Mouse (Mus musculus): ENCODE results near the gene Hebp1. TPM values are rescaled to one million over a fixed set of nuclear protein-coding genes. Genes with fewer than 3 reads are reported as not detected.

Gene Hebp1
- polyA plus RNA-seq, 1 experiment from 2014 or later, result 3.0 TPM

DNA sequence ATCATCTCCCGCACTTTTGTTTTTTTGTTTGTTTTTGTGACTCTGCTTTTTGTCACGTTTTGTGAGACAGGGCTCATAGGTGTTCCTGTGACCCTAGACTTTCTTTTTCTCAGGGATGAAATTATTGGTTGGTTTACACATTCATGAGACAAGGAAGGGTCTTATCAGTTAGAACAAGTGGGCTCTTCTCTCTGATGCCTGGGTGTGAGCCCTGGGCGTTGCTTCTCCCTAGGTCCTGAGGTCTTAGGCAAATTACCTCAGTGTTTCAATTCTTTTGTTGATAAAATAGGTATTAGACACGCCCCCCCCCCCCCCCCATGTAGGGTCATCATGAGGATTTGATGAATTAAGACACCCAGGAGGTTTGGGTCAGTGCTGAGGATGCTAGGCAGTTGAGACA lies 7.0 kb upstream of the Hebp1 start:
- ATAC-seq (ENCODE audit: insufficient read depth, low FRiP score, low TSS enrichment) (no peak), DNase-seq (ENCODE audit: low spot score) (no peak)
- no peaks in the 10 kb centered on the region; the same call in 1 of the 2 replicates for H3K4me1 ChIP-seq (ENCODE audit: control insufficient read depth, insufficient read depth, low read length)
- WGBS, result 66% methylated on average over 4 of the region's 4 CpGs
- no peaks in the 10 kb centered on the region for H3K9me3 ChIP-seq (ENCODE audit: control insufficient read depth, low read length)
- H3K27me3 ChIP-seq (ENCODE audit: control insufficient read depth, insufficient read depth, low read length), result no peaks in the 10 kb centered on the region
- no peaks in the 10 kb centered on the region for H3K36me3 ChIP-seq (ENCODE audit: control insufficient read depth, insufficient read depth, low read length)
- no peak overlapping the region for H3K4me2 ChIP-seq (ENCODE audit: low read depth)
- H3K4me3 ChIP-seq (ENCODE audit: low read depth, low read length), result no peak overlapping the region
- H3K27ac ChIP-seq (ENCODE audit: low read depth, low read length), result no peak overlapping the region
- H3K9ac ChIP-seq (ENCODE audit: low read length), result no peak overlapping the region

DNA sequence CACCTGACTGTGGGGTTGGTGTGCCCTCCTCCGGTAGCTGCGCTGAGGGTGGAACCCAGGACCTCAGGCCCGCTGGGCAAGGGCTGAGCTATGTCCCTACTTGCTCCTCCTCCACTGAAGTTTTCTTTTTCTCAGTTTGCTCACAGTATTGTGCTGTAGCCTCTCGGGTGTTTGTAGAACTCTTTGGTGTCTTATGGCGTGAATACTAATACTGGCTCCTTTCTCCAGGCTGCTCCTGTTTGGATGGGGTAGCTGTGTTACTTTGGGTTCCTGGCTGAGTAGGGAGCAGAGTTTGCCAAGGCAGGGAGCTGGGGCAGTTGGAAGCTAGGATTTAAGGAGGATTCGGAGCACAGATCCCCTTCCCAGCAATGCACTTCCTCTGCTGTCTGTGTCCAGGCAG lies 5.9 kb upstream of the Hebp1 start:
- no peaks in the 10 kb centered on the region for H3K36me3 ChIP-seq (ENCODE audit: control insufficient read depth, insufficient read depth, low read length)
- ATAC-seq (ENCODE audit: insufficient read depth, low FRiP score, low TSS enrichment) (no peak), DNase-seq (ENCODE audit: low spot score) (no peak)
- H3K4me2 ChIP-seq (ENCODE audit: low read depth), result no peak overlapping the region
- H3K4me3 ChIP-seq (ENCODE audit: low read depth, low read length), result no peak overlapping the region
- H3K9me3 ChIP-seq (ENCODE audit: control insufficient read depth, low read length), result no peaks in the 10 kb centered on the region
- no peak overlapping the region for H3K27ac ChIP-seq (ENCODE audit: low read depth, low read length)
- 68% methylated on average over 6 of the region's 6 CpGs for WGBS
- no peaks in the 10 kb centered on the region; the same call in 1 of the 2 replicates for H3K4me1 ChIP-seq (ENCODE audit: control insufficient read depth, insufficient read depth, low read length)
- H3K9ac ChIP-seq (ENCODE audit: low read length), result no peak overlapping the region
- no peaks in the 10 kb centered on the region for H3K27me3 ChIP-seq (ENCODE audit: control insufficient read depth, insufficient read depth, low read length)

DNA sequence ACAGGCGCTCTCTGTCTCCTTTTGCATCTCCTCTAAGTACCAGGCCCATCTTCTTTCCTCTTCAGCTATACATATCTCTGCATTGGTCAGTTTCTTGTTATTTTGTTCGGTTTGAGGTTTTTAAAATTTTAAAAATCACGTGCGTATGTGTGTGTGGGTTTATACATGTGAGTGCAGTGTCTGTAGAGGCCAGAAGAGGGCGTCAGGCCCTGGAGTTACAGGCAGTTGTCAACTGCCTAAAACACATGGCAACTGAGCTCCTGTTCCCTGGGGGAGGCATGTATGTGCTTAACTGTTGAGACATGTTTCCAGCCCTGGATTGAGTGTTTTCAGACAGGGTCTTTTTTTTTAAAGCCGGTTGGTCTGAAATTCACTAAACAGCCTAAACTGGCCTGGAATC lies 4.8 kb upstream of the Hebp1 start:
- Histone ChIP-seq H3K27me3 (ENCODE audit: control insufficient read depth, insufficient read depth, low read length) (no peaks in the 10 kb centered on the region), H3K4me3 (ENCODE audit: low read depth, low read length) (no peak overlapping the region), H3K4me1 (ENCODE audit: control insufficient read depth, insufficient read depth, low read length) (peaks cover 3% of the 10 kb centered on the region; the same call in 1 of the 2 replicates), H3K9ac (ENCODE audit: low read length) (no peak overlapping the region), H3K36me3 (ENCODE audit: control insufficient read depth, insufficient read depth, low read length) (no peaks in the 10 kb centered on the region), H3K27ac (ENCODE audit: low read depth, low read length) (no peak overlapping the region), H3K9me3 (ENCODE audit: control insufficient read depth, low read length) (no peaks in the 10 kb centered on the region), H3K4me2 (ENCODE audit: low read depth) (no peak overlapping the region)
- WGBS, result 92% methylated on average over 6 of the region's 6 CpGs
- DNase-seq (ENCODE audit: low spot score) (no peak), ATAC-seq (ENCODE audit: insufficient read depth, low FRiP score, low TSS enrichment) (no peak)

DNA sequence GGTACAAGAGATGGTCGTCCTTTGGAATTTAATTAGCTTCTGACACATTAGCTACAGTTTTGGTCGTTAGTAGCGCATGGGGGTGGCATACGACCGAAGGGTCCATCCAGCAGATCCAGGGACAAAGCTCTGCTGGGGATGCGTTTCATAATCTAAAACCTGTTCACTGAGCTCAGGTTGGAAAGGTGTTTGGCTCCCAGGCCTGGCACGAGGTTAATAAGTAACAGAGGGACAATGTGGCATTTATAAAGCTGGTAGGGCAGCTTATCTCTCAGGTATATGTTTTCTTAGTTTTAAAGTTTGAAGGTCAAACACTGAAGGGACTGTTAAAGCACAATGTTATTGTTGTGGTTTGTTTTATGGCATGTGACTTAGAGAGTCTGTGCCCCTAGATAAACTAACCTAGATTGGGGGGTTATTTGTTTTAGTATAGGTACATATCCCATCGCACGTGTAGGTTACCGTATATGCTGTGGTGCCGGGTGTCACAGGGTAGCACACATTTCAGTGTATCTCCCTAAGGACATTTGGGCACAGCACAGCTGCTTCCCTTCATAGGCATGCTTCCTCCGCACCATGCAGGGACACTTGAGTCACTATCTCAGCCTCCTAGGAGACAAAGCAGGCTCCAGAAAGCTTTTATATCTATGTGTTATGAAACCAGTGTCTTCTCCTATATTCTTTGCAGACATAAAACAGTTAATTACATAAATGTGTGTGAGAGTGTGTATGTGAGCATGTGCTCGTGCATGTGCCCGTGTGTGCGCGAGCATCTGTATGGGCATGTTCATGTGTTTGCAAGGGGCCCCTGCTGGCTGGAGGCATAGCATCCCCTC lies 2.5 kb upstream of the Hebp1 start:
- Histone ChIP-seq H3K4me1 (ENCODE audit: control insufficient read depth, insufficient read depth, low read length) (peaks cover 6% of the 10 kb centered on the region; the same call in 1 of the 2 replicates), H3K4me2 (ENCODE audit: low read depth) (no peak overlapping the region), H3K4me3 (ENCODE audit: low read depth, low read length) (no peak overlapping the region), H3K9me3 (ENCODE audit: control insufficient read depth, low read length) (no peaks in the 10 kb centered on the region), H3K27ac (ENCODE audit: low read depth, low read length) (no peak overlapping the region), H3K9ac (ENCODE audit: low read length) (no peak overlapping the region), H3K27me3 (ENCODE audit: control insufficient read depth, insufficient read depth, low read length) (no peaks in the 10 kb centered on the region), H3K36me3 (ENCODE audit: control insufficient read depth, insufficient read depth, low read length) (no peaks in the 10 kb centered on the region)
- WGBS, result 88% methylated on average over 16 of the region's 16 CpGs
- DNase-seq (ENCODE audit: low spot score) (no peak), ATAC-seq (ENCODE audit: insufficient read depth, low FRiP score, low TSS enrichment) (no peak)

DNA sequence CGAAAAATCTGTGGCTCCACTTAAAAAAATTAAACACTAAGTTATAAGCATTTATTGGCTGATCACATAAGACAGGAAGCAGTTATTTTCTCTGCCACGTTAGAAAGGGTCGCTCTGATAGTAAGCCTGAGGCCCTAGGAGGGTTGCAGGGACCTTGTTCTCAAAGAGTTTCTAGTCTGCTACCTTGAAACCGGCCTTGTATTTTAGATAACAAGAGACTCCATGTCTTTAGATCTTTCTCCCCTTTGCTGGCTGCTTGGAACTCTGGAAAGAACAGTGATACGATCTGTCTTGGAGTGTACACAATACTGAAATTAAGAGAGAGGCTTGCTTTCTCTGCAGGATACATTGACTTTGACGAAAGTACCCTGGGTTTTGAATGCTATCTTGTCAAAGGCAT lies 904 bp upstream of the Hebp1 start:
- Histone ChIP-seq H3K36me3 (ENCODE audit: control insufficient read depth, insufficient read depth, low read length) (no peaks in the 10 kb centered on the region), H3K27ac (ENCODE audit: low read depth, low read length) (no peak overlapping the region), H3K4me2 (ENCODE audit: low read depth) (peak overlapping the region; percentile 81), H3K4me1 (ENCODE audit: control insufficient read depth, insufficient read depth, low read length) (peaks cover 6% of the 10 kb centered on the region; the same call in 1 of the 2 replicates), H3K4me3 (ENCODE audit: low read depth, low read length) (peak overlapping the region; percentile 80), H3K27me3 (ENCODE audit: control insufficient read depth, insufficient read depth, low read length) (no peaks in the 10 kb centered on the region), H3K9me3 (ENCODE audit: control insufficient read depth, low read length) (no peaks in the 10 kb centered on the region), H3K9ac (ENCODE audit: low read length) (no peak overlapping the region; the same call in 1 of the 2 replicates)
- ATAC-seq (ENCODE audit: insufficient read depth, low FRiP score, low TSS enrichment) (no peak), DNase-seq (ENCODE audit: low spot score) (no peak)
- 62% methylated on average over 6 of the region's 6 CpGs for WGBS

DNA sequence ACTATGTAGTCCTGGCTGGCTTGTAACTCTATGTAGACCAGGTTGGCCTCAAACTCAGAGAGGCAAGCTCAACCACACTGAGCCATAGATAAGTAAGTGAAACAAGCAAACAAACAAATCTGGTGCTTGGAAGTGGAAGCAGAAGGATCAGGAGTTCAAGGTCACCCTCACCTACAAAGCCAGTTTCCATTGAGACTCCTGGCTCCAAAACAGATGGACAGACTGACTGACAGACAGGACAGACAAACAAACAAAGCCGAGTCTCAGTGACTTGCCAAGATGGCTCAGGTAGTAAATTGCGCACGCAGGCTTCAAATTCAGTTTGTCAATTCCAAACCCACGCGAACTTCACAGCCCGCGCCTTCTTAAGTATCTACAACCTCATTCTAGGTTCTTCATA lies 376 bp downstream of the Hebp1 start:
- ATAC-seq (ENCODE audit: insufficient read depth, low FRiP score, low TSS enrichment), result no peak
- H3K4me1 ChIP-seq (ENCODE audit: control insufficient read depth, insufficient read depth, low read length), result peaks cover 6% of the 10 kb centered on the region; the same call in 1 of the 2 replicates
- peak overlapping the region; percentile 80 for H3K4me3 ChIP-seq (ENCODE audit: low read depth, low read length)
- H3K36me3 ChIP-seq (ENCODE audit: control insufficient read depth, insufficient read depth, low read length), result no peaks in the 10 kb centered on the region
- H3K27ac ChIP-seq (ENCODE audit: low read depth, low read length), result no peak overlapping the region
- H3K4me2 ChIP-seq (ENCODE audit: low read depth), result peak overlapping the region; percentile 81
- H3K9ac ChIP-seq (ENCODE audit: low read length), result peak overlapping the region; percentile 87
- no peaks in the 10 kb centered on the region for H3K9me3 ChIP-seq (ENCODE audit: control insufficient read depth, low read length)
- no peaks in the 10 kb centered on the region for H3K27me3 ChIP-seq (ENCODE audit: control insufficient read depth, insufficient read depth, low read length)
- DNase-seq (ENCODE audit: low spot score), result no peak
- whole genome bisulfite sequencing, result 25% methylated on average over 7 of the region's 7 CpGs

DNA sequence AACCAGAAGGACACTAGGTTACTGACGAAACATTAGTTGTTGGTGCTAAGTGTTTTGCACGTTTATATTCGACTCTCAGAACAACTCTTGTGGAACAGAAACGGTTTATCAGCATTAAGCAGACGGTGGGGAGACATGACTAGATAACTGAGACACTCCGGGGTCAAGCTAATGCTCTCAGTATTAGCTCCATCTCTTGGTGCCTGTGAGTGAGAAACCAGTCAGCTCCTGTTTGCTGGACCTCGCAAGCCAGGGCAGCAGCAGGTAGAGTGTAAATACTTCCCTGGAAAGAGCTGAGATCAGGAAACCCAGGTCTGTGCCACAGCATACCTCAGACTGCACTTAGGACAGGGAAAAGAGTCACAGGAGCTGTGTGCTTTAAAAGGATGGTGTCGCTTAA lies 1.1 kb downstream of the Hebp1 start:
- H3K27me3 ChIP-seq (ENCODE audit: control insufficient read depth, insufficient read depth, low read length), result no peaks in the 10 kb centered on the region
- no peak overlapping the region for H3K4me3 ChIP-seq (ENCODE audit: low read depth, low read length)
- H3K9me3 ChIP-seq (ENCODE audit: control insufficient read depth, low read length), result no peaks in the 10 kb centered on the region
- H3K4me1 ChIP-seq (ENCODE audit: control insufficient read depth, insufficient read depth, low read length), result peaks cover 6% of the 10 kb centered on the region; the same call in 1 of the 2 replicates
- no peak overlapping the region for H3K27ac ChIP-seq (ENCODE audit: low read depth, low read length)
- ATAC-seq (ENCODE audit: insufficient read depth, low FRiP score, low TSS enrichment) (no peak), DNase-seq (ENCODE audit: low spot score) (no peak)
- H3K9ac ChIP-seq (ENCODE audit: low read length), result no peak overlapping the region
- 85% methylated on average over 8 of the region's 8 CpGs for WGBS
- no peaks in the 10 kb centered on the region for H3K36me3 ChIP-seq (ENCODE audit: control insufficient read depth, insufficient read depth, low read length)
- no peak overlapping the region for H3K4me2 ChIP-seq (ENCODE audit: low read depth)

DNA sequence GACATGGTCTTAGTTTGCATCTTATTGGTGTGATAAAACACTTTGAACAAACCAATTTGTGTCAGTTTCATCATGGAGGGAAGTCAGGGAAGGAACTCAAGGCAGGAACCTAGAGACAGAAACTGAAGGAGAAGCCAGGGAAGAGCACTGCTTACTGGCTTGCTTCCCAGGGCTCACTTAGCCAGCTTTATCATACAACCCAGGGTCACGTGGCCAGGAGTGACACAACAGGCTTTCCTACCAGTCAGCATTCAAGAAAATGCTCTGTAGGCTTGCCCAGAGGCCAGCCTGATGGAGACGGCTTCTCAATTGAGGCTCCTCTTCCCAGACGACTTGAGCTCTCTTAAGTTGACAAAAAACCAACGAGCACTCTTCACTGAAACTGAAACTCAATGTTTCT lies 2.9 kb downstream of the Hebp1 start:
- DNase-seq (ENCODE audit: low spot score), result no peak
- Histone ChIP-seq H3K36me3 (ENCODE audit: control insufficient read depth, insufficient read depth, low read length) (no peaks in the 10 kb centered on the region), H3K4me1 (ENCODE audit: control insufficient read depth, insufficient read depth, low read length) (peaks cover 6% of the 10 kb centered on the region; the same call in 1 of the 2 replicates), H3K4me2 (ENCODE audit: low read depth) (no peak overlapping the region), H3K9me3 (ENCODE audit: control insufficient read depth, low read length) (no peaks in the 10 kb centered on the region), H3K9ac (ENCODE audit: low read length) (no peak overlapping the region), H3K27ac (ENCODE audit: low read depth, low read length) (no peak overlapping the region), H3K27me3 (ENCODE audit: control insufficient read depth, insufficient read depth, low read length) (no peaks in the 10 kb centered on the region), H3K4me3 (ENCODE audit: low read depth, low read length) (no peak overlapping the region)
- WGBS, result 82% methylated on average over 4 of the region's 4 CpGs
- ATAC-seq (ENCODE audit: insufficient read depth, low FRiP score, low TSS enrichment), result no peak

DNA sequence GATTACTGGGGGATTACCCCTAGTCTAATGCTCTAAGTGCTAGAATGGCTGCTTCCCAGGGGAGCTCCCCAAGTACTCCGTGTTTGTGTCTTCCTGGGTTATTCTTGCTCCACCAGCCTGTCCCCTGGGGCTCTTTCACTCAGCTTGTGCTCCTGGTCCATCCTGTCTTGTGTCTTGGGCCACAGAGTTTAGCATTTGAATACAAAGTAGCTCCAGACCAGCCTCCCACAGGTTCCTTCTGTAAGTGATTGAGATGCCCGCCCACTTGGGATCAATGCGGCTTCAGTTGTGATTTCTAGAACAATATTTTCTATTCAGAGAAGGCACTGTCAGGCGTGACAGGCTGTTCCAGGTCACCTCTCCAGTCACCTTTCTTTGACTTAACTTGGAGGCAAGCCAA lies 4.1 kb downstream of the Hebp1 start:
- Histone ChIP-seq H3K9ac (ENCODE audit: low read length) (no peak overlapping the region), H3K4me2 (ENCODE audit: low read depth) (no peak overlapping the region), H3K27me3 (ENCODE audit: control insufficient read depth, insufficient read depth, low read length) (no peaks in the 10 kb centered on the region), H3K9me3 (ENCODE audit: control insufficient read depth, low read length) (no peaks in the 10 kb centered on the region), H3K36me3 (ENCODE audit: control insufficient read depth, insufficient read depth, low read length) (no peaks in the 10 kb centered on the region), H3K27ac (ENCODE audit: low read depth, low read length) (no peak overlapping the region), H3K4me3 (ENCODE audit: low read depth, low read length) (no peak overlapping the region), H3K4me1 (ENCODE audit: control insufficient read depth, insufficient read depth, low read length) (peaks cover 6% of the 10 kb centered on the region; the same call in 1 of the 2 replicates)
- DNase-seq (ENCODE audit: low spot score) (no peak), ATAC-seq (ENCODE audit: insufficient read depth, low FRiP score, low TSS enrichment) (no peak)
- 38% methylated on average over 4 of the region's 4 CpGs for WGBS

Data from neural tube, embryonic 11.5 days (tissue).